Mouse (Mus musculus) embryonic facial prominence, embryonic 13.5 days (tissue): Measurements from ENCODE around the gene Ackr1. TPM values are rescaled to one million over a fixed set of nuclear protein-coding genes. Genes with fewer than 3 reads are reported as not detected.

Source experiments
- ATAC-seq: fragments of 200-750 bp; cut with Nextera tagmentation; 2 replicates; pipeline ENCODE4 v1.8.0; 2017; ENCODE audit warnings: low read depth; ENCODE audit not compliant: insufficient number of reproducible peaks, insufficient read depth, low FRiP score, low TSS enrichment
- H3K27ac ChIP-seq: fragments of 300-500 bp; sonication (generic); 2 replicates; pipeline ENCODE4 v1.5.1; 2015; ENCODE audit warnings: moderate library complexity, mild to moderate bottlenecking, inconsistent platforms
- H3K27me3 ChIP-seq: fragments of 300-500 bp; sonication (generic); 2 replicates; pipeline ENCODE4 v1.6.1; 2015; ENCODE audit warnings: mild to moderate bottlenecking, inconsistent platforms
- H3K36me3 ChIP-seq: fragments of 300-500 bp; sonication (generic); 2 replicates; pipeline ENCODE4 v1.6.1; 2015; ENCODE audit warnings: mild to moderate bottlenecking, inconsistent platforms
- H3K4me1 ChIP-seq: fragments of 300-500 bp; sonication (generic); 2 replicates; pipeline ENCODE4 v1.6.1; 2015; ENCODE audit warnings: inconsistent platforms
- H3K4me2 ChIP-seq: fragments of 300-500 bp; sonication (generic); 2 replicates; pipeline ENCODE4 v1.6.1; 2015; ENCODE audit warnings: moderate library complexity, mild to moderate bottlenecking, inconsistent platforms
- H3K4me3 ChIP-seq: fragments of 300-500 bp; sonication (generic); 2 replicates; pipeline ENCODE4 v1.5.1; 2015; ENCODE audit warnings: mild to moderate bottlenecking, inconsistent platforms
- H3K9ac ChIP-seq: fragments of 300-500 bp; sonication (generic); 2 replicates; pipeline ENCODE4 v1.6.1; 2015; ENCODE audit warnings: mild to moderate bottlenecking, inconsistent platforms
- H3K9me3 ChIP-seq: fragments of 300-500 bp; sonication (generic); 2 replicates; pipeline ENCODE4 v1.6.1; 2016; ENCODE audit warnings: inconsistent platforms
- WGBS: fragments of 180-500 bp; shearing (Covaris S2); methylation state at CpG from one replicate; pipeline ENCODE4 v1.1.7; 2015; ENCODE audit warnings: mixed read lengths; 5-methylcytosine and 5-hydroxymethylcytosine counted together
- polyA plus RNA-seq: library from polyadenylated mRNA; unstranded; fragments of >200 nt; fragmentation: Nextera tagmentation; extraction: Ambion mirVana; gene quantifications from 2 replicates; pipeline ENCODE4 v1.2.1, GENCODE M21; 2015

Ackr1 gene
- polyA plus RNA-seq: 2.6 and 4.0 TPM in 2 replicates

DNA sequence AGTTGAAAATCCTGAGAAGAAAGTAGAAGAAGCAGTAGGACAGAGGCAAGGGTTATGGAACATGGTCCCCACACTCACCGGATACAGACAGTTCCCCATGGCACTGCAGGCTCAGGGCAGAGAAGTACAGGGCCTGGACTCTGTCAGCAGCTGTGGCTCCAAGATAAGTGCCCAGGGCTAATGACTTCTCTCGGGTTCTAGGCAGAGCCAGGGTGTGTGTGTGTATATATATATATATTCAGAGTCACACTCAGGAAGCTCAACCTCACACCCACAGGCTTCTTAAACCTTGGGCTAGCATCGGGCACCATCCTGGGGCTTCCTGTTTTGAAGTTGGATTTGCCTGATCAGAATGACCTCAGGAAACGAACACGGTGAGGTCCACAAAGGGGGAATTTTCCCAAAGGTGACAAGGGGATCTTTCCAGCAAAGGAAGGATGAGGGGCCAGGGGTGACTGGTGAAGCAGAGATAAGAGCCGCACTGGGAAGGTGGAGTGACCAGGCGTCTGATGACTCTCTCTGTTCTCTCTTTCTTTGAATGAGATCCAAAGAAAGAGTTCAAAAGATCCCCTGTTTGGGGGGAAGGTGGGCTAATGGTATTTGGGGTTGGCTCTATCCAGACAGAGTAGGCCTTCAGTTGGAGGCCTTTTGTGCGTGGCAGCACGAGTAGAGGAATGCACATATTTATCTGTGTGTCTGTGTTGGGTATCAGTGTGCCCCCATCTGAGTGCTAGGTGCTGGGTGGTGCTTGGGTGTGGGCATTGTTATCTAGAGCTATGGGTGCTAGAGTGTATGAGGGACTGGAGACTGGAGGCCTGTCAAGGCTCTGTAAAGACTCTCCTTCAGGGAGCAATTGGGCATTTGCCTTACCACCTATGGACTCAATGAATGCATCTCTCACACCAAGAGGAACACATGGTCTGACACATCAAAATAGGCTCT lies at the start of gene Ackr1:
TSS of gene Ackr1 (minus strand) at position 439 of the 942 bp plus-strand sequence.
- H3K4me3 ChIP-seq: no peak within 1 kb of the TSS
- WGBS: 65% methylated on average over 9 of the region's 9 CpGs
- H3K9me3 ChIP-seq: no peaks in the 10 kb centered on the region
- H3K9ac ChIP-seq: no peak within 1 kb of the TSS
- no peaks in the 10 kb centered on the region for H3K27me3 ChIP-seq
- H3K4me2 ChIP-seq: no peak within 1 kb of the TSS
- H3K27ac ChIP-seq: no peak within 1 kb of the TSS
- peak; percentile 21; the same call in 1 of the 2 replicates for ATAC-seq
- H3K36me3 ChIP-seq: no peaks in the 10 kb centered on the region
- H3K4me1 ChIP-seq: peaks cover 12% of the 10 kb centered on the region

DNA sequence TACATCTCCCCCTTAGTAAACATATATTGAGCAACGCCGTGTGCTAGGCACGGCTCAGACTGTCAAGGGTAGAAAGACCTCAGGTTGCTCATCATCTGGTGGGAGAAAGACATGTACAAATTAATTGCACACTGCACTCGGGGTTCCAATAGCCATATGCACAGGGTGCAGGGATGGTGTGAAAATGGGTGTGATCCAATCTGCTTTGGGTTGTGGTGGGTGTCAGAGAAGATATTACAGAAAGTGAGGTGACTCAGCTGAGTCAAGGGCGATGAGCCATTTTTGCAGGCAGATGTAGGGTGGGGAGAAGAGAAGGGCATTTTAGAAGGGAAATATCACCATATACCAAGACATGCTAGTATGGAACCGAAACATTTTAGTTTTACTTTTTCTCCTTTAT lies 47.9 kb upstream of the Ackr1 start:
- Histone ChIP-seq H3K9me3 (no peaks in the 10 kb centered on the region), H3K4me1 (no peaks in the 10 kb centered on the region), H3K4me3 (no peak overlapping the region), H3K27me3 (no peaks in the 10 kb centered on the region), H3K36me3 (no peaks in the 10 kb centered on the region), H3K4me2 (no peak overlapping the region), H3K27ac (no peak overlapping the region), H3K9ac (no peak overlapping the region)
- WGBS: 84% methylated on average over 6 of the region's 6 CpGs
- ATAC-seq: no peak

DNA sequence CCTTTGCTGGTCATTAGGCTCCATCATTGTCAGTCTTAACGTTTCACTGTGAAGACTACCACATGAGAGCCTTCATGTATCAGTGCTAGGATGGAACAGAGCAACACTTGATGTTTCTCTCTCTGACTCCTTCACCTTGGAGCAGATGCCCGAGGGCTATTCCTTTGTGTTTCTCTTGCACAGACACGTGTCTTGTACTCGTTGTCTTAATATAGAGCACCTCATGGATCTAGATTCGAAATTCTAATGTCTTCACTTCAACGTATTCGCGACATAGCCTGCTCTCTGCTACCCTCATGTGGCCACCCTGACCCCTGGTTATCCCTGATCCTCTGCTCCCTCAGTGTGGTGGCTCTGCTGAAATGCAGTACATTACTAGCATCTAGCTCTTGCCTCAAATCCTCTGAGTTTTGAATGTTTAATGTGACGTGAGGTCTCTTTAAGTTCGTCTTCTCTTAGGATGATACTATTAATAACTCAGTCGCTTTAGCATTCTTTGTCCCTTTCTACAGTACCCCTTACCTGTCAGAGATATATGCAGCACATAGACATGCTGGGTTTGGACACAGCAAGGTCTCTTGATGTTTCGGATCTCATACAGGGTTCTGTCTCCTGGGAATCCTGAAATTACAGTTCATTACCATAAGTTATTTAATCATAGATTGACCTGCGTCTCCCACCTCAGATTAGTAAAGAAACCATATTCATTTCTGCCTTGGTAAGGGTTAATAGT lies 44.0 kb upstream of the Ackr1 start:
- Histone ChIP-seq H3K27ac (no peak overlapping the region), H3K4me1 (no peaks in the 10 kb centered on the region), H3K27me3 (no peaks in the 10 kb centered on the region), H3K4me2 (no peak overlapping the region), H3K9ac (no peak overlapping the region), H3K36me3 (no peaks in the 10 kb centered on the region), H3K9me3 (no peaks in the 10 kb centered on the region), H3K4me3 (no peak overlapping the region)
- WGBS: 27% methylated on average over 13 of the region's 13 CpGs
- ATAC-seq: no peak

DNA sequence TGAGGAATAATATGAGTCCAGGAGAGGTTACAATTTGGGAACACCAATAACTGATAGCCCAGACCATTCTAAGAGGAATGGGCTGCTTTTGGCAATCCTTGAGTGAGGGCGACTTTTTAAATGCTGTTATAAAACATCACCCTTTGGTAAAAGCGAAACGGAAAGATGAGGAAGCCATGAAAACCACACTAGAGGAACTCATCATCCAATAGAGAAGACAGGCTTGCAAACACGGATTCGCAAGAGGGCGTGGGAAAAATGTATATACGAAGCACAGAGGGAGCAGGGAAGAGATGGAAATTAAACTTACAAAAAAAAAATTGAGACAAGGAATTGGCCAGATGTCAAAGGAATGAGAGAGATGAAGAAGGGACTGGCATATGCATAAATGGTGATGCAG lies 40.5 kb upstream of the Ackr1 start:
- no peaks in the 10 kb centered on the region for H3K36me3 ChIP-seq
- H3K4me2 ChIP-seq: no peak overlapping the region
- H3K9me3 ChIP-seq: no peaks in the 10 kb centered on the region
- no peaks in the 10 kb centered on the region for H3K4me1 ChIP-seq
- no peak overlapping the region for H3K9ac ChIP-seq
- H3K4me3 ChIP-seq: no peak overlapping the region
- WGBS: 83% methylated on average over 7 of the region's 7 CpGs
- ATAC-seq: no peak
- peaks cover 8% of the 10 kb centered on the region; the same call in 1 of the 2 replicates for H3K27me3 ChIP-seq
- H3K27ac ChIP-seq: no peak overlapping the region

DNA sequence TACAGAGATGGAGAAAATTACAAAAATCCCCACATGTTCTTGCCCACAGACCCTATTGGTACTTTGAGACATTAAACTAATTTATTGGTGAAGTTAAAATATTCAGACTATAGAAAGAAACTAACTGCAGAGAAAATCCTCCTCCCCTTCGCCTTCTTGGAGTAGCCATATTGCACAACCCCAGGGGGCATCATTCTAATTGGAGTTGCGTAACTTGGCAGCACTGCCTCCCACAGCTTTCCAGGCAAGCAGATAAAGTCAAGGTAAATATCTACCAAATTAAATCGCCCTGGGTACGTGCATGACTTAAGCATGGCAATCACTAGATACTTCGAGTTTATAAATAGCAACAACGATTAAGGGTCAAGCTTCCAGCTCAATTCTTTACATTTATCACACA lies 38.0 kb upstream of the Ackr1 start:
- H3K27ac ChIP-seq: no peak overlapping the region
- no peaks in the 10 kb centered on the region for H3K36me3 ChIP-seq
- peaks cover 28% of the 10 kb centered on the region for H3K27me3 ChIP-seq
- H3K4me3 ChIP-seq: no peak overlapping the region
- WGBS: 79% methylated on average over 6 of the region's 6 CpGs
- no peaks in the 10 kb centered on the region for H3K9me3 ChIP-seq
- no peak overlapping the region for H3K4me2 ChIP-seq
- H3K4me1 ChIP-seq: peaks cover 7% of the 10 kb centered on the region
- ATAC-seq: no peak
- H3K9ac ChIP-seq: no peak overlapping the region

DNA sequence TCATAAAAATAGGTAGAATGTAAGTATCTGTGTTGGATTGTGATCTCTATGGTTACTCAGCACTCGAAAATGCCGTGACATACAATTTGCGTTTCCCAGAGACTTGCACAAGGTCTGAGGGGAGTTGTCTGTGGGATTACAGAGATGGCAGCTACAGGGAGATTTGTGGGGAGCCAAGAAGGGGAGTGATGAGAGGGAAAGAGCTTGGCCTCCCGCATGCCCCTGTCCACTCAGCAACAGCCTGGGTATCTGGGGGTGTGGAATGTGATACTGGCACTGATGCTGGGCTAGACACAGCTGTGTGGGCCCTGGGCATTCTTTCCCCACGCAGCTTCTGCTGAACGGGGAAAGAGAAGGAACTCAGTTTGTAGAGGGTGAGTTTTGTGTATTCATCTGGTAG lies 36.9 kb upstream of the Ackr1 start:
- 46% methylated on average over 6 of the region's 6 CpGs for WGBS
- no peak overlapping the region for H3K4me3 ChIP-seq
- H3K9me3 ChIP-seq: no peaks in the 10 kb centered on the region
- no peaks in the 10 kb centered on the region for H3K36me3 ChIP-seq
- peaks cover 39% of the 10 kb centered on the region for H3K27me3 ChIP-seq
- ATAC-seq: no peak
- no peak overlapping the region for H3K27ac ChIP-seq
- H3K4me2 ChIP-seq: no peak overlapping the region
- peaks cover 18% of the 10 kb centered on the region for H3K4me1 ChIP-seq
- H3K9ac ChIP-seq: no peak overlapping the region

DNA sequence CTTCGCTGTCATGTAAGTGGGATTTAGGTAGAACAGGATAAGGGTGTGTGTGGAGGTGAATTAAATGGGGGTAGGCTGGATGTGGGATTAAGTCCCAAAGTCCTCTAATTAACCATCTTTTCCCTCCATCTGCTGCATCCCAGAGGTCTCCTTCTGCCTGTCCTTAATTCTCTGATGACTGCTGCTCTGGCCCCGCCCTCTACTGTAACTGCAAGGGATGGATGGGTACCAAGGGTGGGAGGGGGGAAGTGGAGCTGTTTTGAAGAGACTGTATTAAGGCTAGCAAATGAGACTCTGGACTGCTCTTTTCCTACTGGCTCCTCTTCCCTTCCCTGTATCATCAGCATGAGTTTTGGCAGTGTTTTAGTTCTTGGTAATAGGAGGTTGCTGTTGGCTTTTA lies 36.1 kb upstream of the Ackr1 start:
- Histone ChIP-seq H3K27ac (no peak overlapping the region), H3K9me3 (no peaks in the 10 kb centered on the region), H3K9ac (no peak overlapping the region), H3K27me3 (peaks cover 40% of the 10 kb centered on the region), H3K36me3 (no peaks in the 10 kb centered on the region), H3K4me1 (peaks cover 18% of the 10 kb centered on the region), H3K4me3 (no peak overlapping the region), H3K4me2 (no peak overlapping the region)
- ATAC-seq: no peak
- 58% methylated on average over 2 of the region's 2 CpGs for WGBS

- Histone ChIP-seq H3K27ac (0 out of 2 replicates have a peak within 1 kb of the TSS, but pooled peaks have one; percentile 11), H3K9ac (peak within 1 kb of the TSS; percentile 76), H3K9me3 (no peaks in the 10 kb centered on the region), H3K4me2 (peak within 1 kb of the TSS; percentile 95), H3K27me3 (peaks cover 40% of the 10 kb centered on the region), H3K4me3 (peak within 1 kb of the TSS; percentile 69), H3K36me3 (no peaks in the 10 kb centered on the region), H3K4me1 (peaks cover 18% of the 10 kb centered on the region)
- ATAC-seq: peak; percentile 52; the same call in 1 of the 2 replicates
- under 1% methylated on average over 41 of the region's 46 CpGs for WGBS
These were observed 34.0 kb upstream of the Ackr1 start, which contains the start of gene Cadm3 for GRCm38 (mm10) chr1:173367356-173368046. Gene Cadm3, minus strand, starts transcription at chr1:173367695.

- H3K27me3 ChIP-seq: peaks cover 40% of the 10 kb centered on the region
- under 1% methylated on average over 31 of the region's 31 CpGs for WGBS
These were observed 33.3 kb upstream of the Ackr1 start for GRCm38 (mm10) chr1:173366701-173367355.

GRCm38 (mm10) chr1:173365970-173366409 lies 32.4 kb upstream of the Ackr1 start:
- no peak for ATAC-seq

More at GRCm38 (mm10) chr1:173366701-173367355, 33.3 kb upstream of the Ackr1 start:
- Histone ChIP-seq H3K4me1 (peaks cover 18% of the 10 kb centered on the region), H3K36me3 (no peaks in the 10 kb centered on the region), H3K4me2 (peak overlapping the region; percentile 95), H3K9me3 (no peaks in the 10 kb centered on the region), H3K4me3 (peak overlapping the region; percentile 69), H3K9ac (peak overlapping the region; percentile 76), H3K27ac (0 out of 2 replicates have a peak overlapping the region, but pooled peaks have one; percentile 11)
- 0 out of 2 replicates have a peak, but pooled peaks have one; percentile 18 for ATAC-seq

More at GRCm38 (mm10) chr1:173365970-173366409, 32.4 kb upstream of the Ackr1 start:
- H3K27me3 ChIP-seq: peaks cover 40% of the 10 kb centered on the region
- under 1% methylated on average over 13 of the region's 13 CpGs for WGBS
- H3K4me1 ChIP-seq: peaks cover 18% of the 10 kb centered on the region
- no peak overlapping the region for H3K27ac ChIP-seq
- no peaks in the 10 kb centered on the region for H3K36me3 ChIP-seq
- no peaks in the 10 kb centered on the region for H3K9me3 ChIP-seq
- 0 out of 2 replicates have a peak overlapping the region, but pooled peaks have one; percentile 21 for H3K9ac ChIP-seq
- peak overlapping the region; percentile 95 for H3K4me2 ChIP-seq
- H3K4me3 ChIP-seq: peak overlapping the region; percentile 69
